ENCODE assay signal across 17 mouse cellular contexts in genomic region chr6:23938575-23939488, GRCm38 (mm10). TPM values are rescaled to one million over a fixed set of nuclear protein-coding genes. Genes with fewer than 3 reads are reported as not detected.
DNase-seq lines count a peak whose midpoint lies in the region; ATAC-seq and TF ChIP-seq lines count a peak whose summit lies in the region.
"Had no signal": no experiment of that assay in that cellular context is flagged by ENCODE, and none has a peak within 500 bp of the region (broad histone marks: within the 10 kb centered on the region; RNA-seq: fewer than 3 reads in every experiment).

No protein-coding gene starts in this region.

- TF ChIP-seq CTCF in cerebellum, adult 2 months (IDR thresholded peaks at IDR 0.05; ENCODE audit: borderline replicate concordance, insufficient read depth, low read depth, low read length) = no peak

- TF ChIP-seq POLR2A in cerebellum, adult 2 months (IDR thresholded peaks at IDR 0.05; ENCODE audit: borderline replicate concordance, insufficient read depth, low read length) = no peak

- peak; percentile 94 for ATAC-seq in kidney, embryonic 15.5 days (replicated peaks; ENCODE audit: low FRiP score)
- ATAC-seq in limb, embryonic 13.5 days (ENCODE audit: low FRiP score, low read depth) = peak; percentile 87
- no peak for ATAC-seq in hindbrain, embryonic 11.5 days (ENCODE audit: low FRiP score)

- H3K4me1 ChIP-seq in kidney, embryonic 15.5 days = no peaks in the 10 kb centered on the region
- 0 out of 2 replicates have a peak, but pooled peaks cover 4% of the 10 kb centered on the region for H3K4me1 ChIP-seq in limb, embryonic 13.5 days
- no peaks in the 10 kb centered on the region for H3K4me1 ChIP-seq in hindbrain, embryonic 11.5 days (replicated peaks; ENCODE audit: control insufficient read depth, insufficient read depth, low read length)
- no peaks in the 10 kb centered on the region for H3K4me1 ChIP-seq in cerebellum, adult 2 months (ENCODE audit: control insufficient read depth, insufficient read depth, low read length)

- H3K9ac ChIP-seq in kidney, embryonic 15.5 days = no peak overlapping the region
- no peak overlapping the region for H3K9ac ChIP-seq in limb, embryonic 13.5 days
- H3K9ac ChIP-seq in hindbrain, embryonic 11.5 days (ENCODE audit: low read depth, low read length) = no peak overlapping the region
- H3K9ac ChIP-seq: hindbrain, embryonic 14.5 days; lung, embryonic 14.5 days; neural tube, embryonic 13.5 days had no signal

- peak; percentile 81 for DNase-seq in ZHBTc4 (ENCODE audit: low read depth, low spot score)
- DNase-seq in hindlimb bud, embryonic 11.5 days (ENCODE audit: extremely low spot score, low read depth, low spot score) = peak; percentile 50
- no peak for DNase-seq in hindbrain, embryonic 11.5 days (ENCODE audit: low spot score)
- no peak for DNase-seq in cerebellum, adult 2 months
- DNase-seq in right cerebral cortex, postnatal 36 days (ENCODE audit: low spot score in 2 of 2) = no peak
- DNase-seq: cerebellum, adult 8-10 months; gastrocnemius, postnatal 36 days; layer of hippocampus, adult 9-11 months; left cerebral cortex, postnatal 4 days; lung, embryonic 14.5 days had no signal

- no peaks in the 10 kb centered on the region for H3K36me3 ChIP-seq in kidney, embryonic 15.5 days
- H3K36me3 ChIP-seq in limb, embryonic 13.5 days = no peaks in the 10 kb centered on the region
- no peaks in the 10 kb centered on the region for H3K36me3 ChIP-seq in hindbrain, embryonic 11.5 days (ENCODE audit: control insufficient read depth, insufficient read depth, low read length)
- H3K36me3 ChIP-seq: neural tube, embryonic 13.5 days had no signal

- H3K27ac ChIP-seq in kidney, embryonic 15.5 days = peak overlapping the region; percentile 61
- H3K27ac ChIP-seq in limb, embryonic 13.5 days = no peak overlapping the region
- H3K27ac ChIP-seq in hindbrain, embryonic 11.5 days (ENCODE audit: low read depth, low read length) = no peak overlapping the region
- H3K27ac ChIP-seq in cerebellum, adult 2 months (ENCODE audit: insufficient read depth, low read length) = no peak overlapping the region
- H3K27ac ChIP-seq: hindbrain, embryonic 14.5 days; neural tube, embryonic 13.5 days had no signal

- H3K9me3 ChIP-seq in kidney, embryonic 15.5 days (replicated peaks) = no peaks in the 10 kb centered on the region
- H3K9me3 ChIP-seq in limb, embryonic 13.5 days = no peaks in the 10 kb centered on the region
- H3K9me3 ChIP-seq in hindbrain, embryonic 11.5 days (ENCODE audit: control insufficient read depth, low read length) = no peaks in the 10 kb centered on the region
- H3K9me3 ChIP-seq: neural tube, embryonic 13.5 days had no signal

- no peak overlapping the region for H3K4me3 ChIP-seq in kidney, embryonic 15.5 days (replicated peaks)
- no peak overlapping the region for H3K4me3 ChIP-seq in limb, embryonic 13.5 days
- no peak overlapping the region for H3K4me3 ChIP-seq in hindbrain, embryonic 11.5 days (ENCODE audit: low read depth, low read length)
- H3K4me3 ChIP-seq in cerebellum, adult 2 months (replicated peaks; ENCODE audit: insufficient read depth, low read depth, low read length) = no peak overlapping the region
- H3K4me3 ChIP-seq: neural tube, embryonic 13.5 days had no signal

- no peak overlapping the region for H3K4me2 ChIP-seq in kidney, embryonic 15.5 days
- no peak overlapping the region for H3K4me2 ChIP-seq in limb, embryonic 13.5 days (replicated peaks)
- no peak overlapping the region for H3K4me2 ChIP-seq in hindbrain, embryonic 11.5 days (replicated peaks; ENCODE audit: low read depth, low read length)
- H3K4me2 ChIP-seq: hindbrain, embryonic 14.5 days; lung, embryonic 14.5 days; neural tube, embryonic 13.5 days had no signal

- WGBS in kidney, embryonic 15.5 days = 57% methylated on average over 2 of the region's 2 CpGs
- WGBS in limb, embryonic 13.5 days = 23% methylated on average over 2 of the region's 2 CpGs
- 78% methylated on average over 2 of the region's 2 CpGs for WGBS in hindbrain, embryonic 11.5 days
- 85% methylated on average over 2 of the region's 2 CpGs for WGBS in cerebellum, adult 2 months

- H3K27me3 ChIP-seq in kidney, embryonic 15.5 days = no peaks in the 10 kb centered on the region
- H3K27me3 ChIP-seq in limb, embryonic 13.5 days = no peaks in the 10 kb centered on the region
- H3K27me3 ChIP-seq in hindbrain, embryonic 11.5 days (ENCODE audit: control insufficient read depth, insufficient read depth, low read length) = no peaks in the 10 kb centered on the region
- H3K27me3 ChIP-seq in cerebellum, adult 2 months (ENCODE audit: control insufficient read depth, insufficient read depth, low read length) = no peaks in the 10 kb centered on the region
- H3K27me3 ChIP-seq: neural tube, embryonic 13.5 days had no signal

RNA-seq across cellular contexts. Expression of gene Tas2r118, which starts 31.0 kb away (rescaled TPM):
- polyA plus RNA-seq in kidney, embryonic 15.5 days (2015; fragmentation: Nextera tagmentation; extraction: Ambion mirVana) = not detected in 2 replicates
- polyA plus RNA-seq in limb, embryonic 13.5 days (2015; fragmentation: Nextera tagmentation; extraction: Ambion mirVana) = not detected in 2 replicates
- not detected in 2 replicates for polyA plus RNA-seq in hindbrain, embryonic 11.5 days (2014; fragmentation: Nextera tagmentation; extraction: Ambion mirVana)
- polyA plus RNA-seq in cerebellum, adult 2 months (2012; rRNA removed) = not detected in 2 replicates
- polyA plus RNA-seq: frontal cortex, adult 2 months; heart, embryonic 14.5 days; hindbrain, embryonic 14.5 days; lung, embryonic 14.5 days; neural tube, embryonic 13.5 days; spleen, adult 2 months had no signal

Comparison
In these comparisons a context has a peak if more than half of its experiments do, and no peak if none do; other contexts are left out.
1. DNase-seq: peak in ZHBTc4 (single experiment) and hindlimb bud, embryonic 11.5 days (single experiment); none in hindbrain, embryonic 11.5 days (single experiment), cerebellum, adult 2 months (0 of 2) and right cerebral cortex, postnatal 36 days (0 of 2).